In genomic region chr11:51635525-51636322, GRCm38 (mm10) we compare ENCODE assay signal across 8 mouse cellular contexts. TPM values are rescaled to one million over a fixed set of nuclear protein-coding genes. Genes with fewer than 3 reads are reported as not detected.
DNase-seq lines count a peak whose midpoint lies in the region; ATAC-seq lines count a peak whose summit lies in the region.

Gene Rmnd5b (minus strand): TSS chr11:51635896.

- under 1% methylated on average over 61 of the region's 61 CpGs for WGBS in heart, embryonic 11.5 days (ENCODE audit: insufficient replicate concordance)
- WGBS in kidney, embryonic 16.5 days: under 1% methylated on average over 58 of the region's 61 CpGs

- H3K9me3 ChIP-seq in erythroblast, embryonic 14.5 days (ENCODE audit: control insufficient read depth, low read length): no peaks in the 10 kb centered on the region
- no peaks in the 10 kb centered on the region for H3K9me3 ChIP-seq in heart, embryonic 11.5 days (replicated peaks; ENCODE audit: control insufficient read depth, low read length)
- H3K9me3 ChIP-seq in kidney, embryonic 16.5 days (ENCODE audit: low read length): no peaks in the 10 kb centered on the region

- H3K4me1 ChIP-seq in erythroblast, embryonic 14.5 days (ENCODE audit: control insufficient read depth): peaks cover 53% of the 10 kb centered on the region
- peaks cover 6% of the 10 kb centered on the region; the same call in 1 of the 2 replicates for H3K4me1 ChIP-seq in heart, embryonic 11.5 days (ENCODE audit: control insufficient read depth, insufficient read depth, low read length)
- peaks cover 41% of the 10 kb centered on the region for H3K4me1 ChIP-seq in kidney, embryonic 16.5 days (ENCODE audit: insufficient read depth, low read length)

- H3K27me3 ChIP-seq in erythroblast, embryonic 14.5 days (ENCODE audit: control insufficient read depth): peaks cover 8% of the 10 kb centered on the region
- no peaks in the 10 kb centered on the region for H3K27me3 ChIP-seq in heart, embryonic 11.5 days (ENCODE audit: control insufficient read depth, insufficient read depth, low read length)
- no peaks in the 10 kb centered on the region for H3K27me3 ChIP-seq in kidney, embryonic 16.5 days (ENCODE audit: insufficient read depth, low read length)

- H3K4me2 ChIP-seq in heart, embryonic 11.5 days: peak within 1 kb of the TSS; percentile 88
- peak within 1 kb of the TSS; percentile 92 for H3K4me2 ChIP-seq in kidney, embryonic 16.5 days (replicated peaks; ENCODE audit: low read depth, low read length)

- DNase-seq in CD4-positive, CD25-positive, alpha-beta regulatory T cell, adult 2 months (ENCODE audit: low read depth, low spot score): peak; percentile 92
- DNase-seq in brain, embryonic 18.5 days (ENCODE audit: low read depth, low spot score): peak; percentile 87
- peak; percentile 87 for DNase-seq in liver
- DNase-seq in spleen, postnatal 36 days (ENCODE audit: low spot score in 2 of 2): peak; percentile 81 to 83

- H3K36me3 ChIP-seq in erythroblast, embryonic 14.5 days (ENCODE audit: control insufficient read depth): peaks cover 16% of the 10 kb centered on the region
- H3K36me3 ChIP-seq in heart, embryonic 11.5 days (ENCODE audit: control insufficient read depth, insufficient read depth, low read length): no peaks in the 10 kb centered on the region
- H3K36me3 ChIP-seq in kidney, embryonic 16.5 days (ENCODE audit: insufficient read depth, low read length): peaks cover 4% of the 10 kb centered on the region; the same call in 1 of the 2 replicates

- H3K9ac ChIP-seq in heart, embryonic 11.5 days (ENCODE audit: low read depth, low read length): peak within 1 kb of the TSS; percentile 87
- peak within 1 kb of the TSS; percentile 85 for H3K9ac ChIP-seq in kidney, embryonic 16.5 days (replicated peaks; ENCODE audit: low read length)

- peak within 1 kb of the TSS; percentile 91 for H3K4me3 ChIP-seq in erythroblast, embryonic 14.5 days (replicated peaks)
- peak within 1 kb of the TSS; percentile 76 for H3K4me3 ChIP-seq in heart, embryonic 11.5 days (ENCODE audit: low read depth, low read length)
- H3K4me3 ChIP-seq in kidney, embryonic 16.5 days (ENCODE audit: low read length): peak within 1 kb of the TSS; percentile 86

- H3K27ac ChIP-seq in heart, embryonic 11.5 days (ENCODE audit: low read depth, low read length): peak within 1 kb of the TSS; percentile 79
- peak within 1 kb of the TSS; percentile 87 for H3K27ac ChIP-seq in kidney, embryonic 16.5 days (ENCODE audit: low read length)

- peak; percentile 68 for ATAC-seq in heart, embryonic 11.5 days (replicated peaks; ENCODE audit: insufficient number of reproducible peaks, low FRiP score, low TSS enrichment)
- peak; percentile 70 for ATAC-seq in kidney, embryonic 16.5 days (ENCODE audit: low FRiP score, low TSS enrichment)
- peak; percentile 41 for ATAC-seq in monocyte, adult 5-6 weeks (replicated peaks; ENCODE audit: insufficient number of reproducible peaks, low FRiP score, low TSS enrichment, poor library complexity, severe bottlenecking)

RNA-seq across cellular contexts. Expression of gene Rmnd5b, which starts in this region (rescaled TPM):
- polyA plus RNA-seq in erythroblast, embryonic 14.5 days (2012): 1.4 and 1.5 TPM in 2 replicates
- polyA plus RNA-seq in heart, embryonic 11.5 days (2014; fragmentation: Nextera tagmentation; extraction: Ambion mirVana): 29.7 and 32.2 TPM in 2 replicates
- 48.9 and 51.9 TPM in 2 replicates for polyA plus RNA-seq in kidney, embryonic 16.5 days (2015; fragmentation: Nextera tagmentation; extraction: Ambion mirVana)
- 10.3 to 23.0 TPM (median 13.5 TPM) in 3 replicates for total RNA-seq in monocyte, adult 5-6 weeks (2017)

Comparison
In these comparisons a context has a peak if more than half of its experiments do, and no peak if none do; other contexts are left out.
1. Peak in every context shown above with its lines: DNase-seq, ATAC-seq, H3K4me3 ChIP-seq and H3K27ac ChIP-seq.
2. RNA of gene Rmnd5b (polyA plus RNA-seq): 48.9 to 51.9 TPM in kidney, embryonic 16.5 days and 29.7 to 32.2 TPM in heart, embryonic 11.5 days; 1.4 to 1.5 TPM in erythroblast, embryonic 14.5 days; every median in the first group is over 10 times any median in the second.